Mouse (Mus musculus): ENCODE measurements around the gene Tmem50a. TPM values are rescaled to one million over a fixed set of nuclear protein-coding genes. Genes with fewer than 3 reads are reported as not detected.

Gene Tmem50a
- polyA plus RNA-seq, 1 experiment from 2014 or later = 193 TPM

DNA sequence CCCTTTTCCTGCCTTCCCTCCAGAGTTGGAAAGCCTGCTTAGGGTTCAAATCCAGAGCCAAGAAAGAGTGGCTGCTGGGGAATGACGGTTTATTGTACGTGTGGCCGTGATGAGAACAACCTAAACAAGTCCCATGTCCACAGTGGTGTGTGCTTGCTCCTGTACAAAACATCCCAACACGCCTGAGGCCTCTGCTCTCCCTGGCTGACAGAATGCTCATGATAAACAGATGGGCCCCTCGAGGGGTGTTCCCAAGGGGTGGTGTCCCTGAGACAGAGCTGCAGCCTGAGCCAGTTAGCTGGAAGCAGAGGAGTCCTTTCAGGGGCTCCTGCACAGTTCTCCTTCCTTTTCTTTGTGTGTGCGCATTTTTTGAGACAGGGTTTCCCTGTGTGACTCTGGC, 49.5 kb downstream of the Tmem50a start:
- Histone ChIP-seq H3K4me2 (replicated peaks; ENCODE audit: low read depth) (no peak overlapping the region), H3K9ac (ENCODE audit: low read length) (no peak overlapping the region), H3K27me3 (ENCODE audit: control insufficient read depth, insufficient read depth, low read length) (no peaks in the 10 kb centered on the region), H3K4me1 (replicated peaks; ENCODE audit: control insufficient read depth, insufficient read depth) (no peaks in the 10 kb centered on the region; the same call in 1 of the 2 replicates), H3K27ac (replicated peaks) (no peak overlapping the region), H3K9me3 (ENCODE audit: control insufficient read depth, low read length) (no peaks in the 10 kb centered on the region), H3K36me3 (ENCODE audit: control insufficient read depth, insufficient read depth, low read length) (no peaks in the 10 kb centered on the region), H3K4me3 (ENCODE audit: low read depth, low read length) (no peak overlapping the region)
- DNase-seq (ENCODE audit: low spot score) (no peak), ATAC-seq (ENCODE audit: low FRiP score, low TSS enrichment) (no peak)
- TF ChIP-seq EP300 (optimal IDR thresholded peaks at IDR 0.05) (no peak), CTCF (IDR thresholded peaks at IDR 0.05; ENCODE audit: low read depth) (no peak)
- 56% methylated on average over 6 of the region's 6 CpGs for WGBS

GRCm38 (mm10) chr4:134863937-134864729, 50.7 kb downstream of the Tmem50a start, which contains the start of gene Rhd:
Rhd (plus strand) TSS chr4:134864536.
- 67% methylated on average over 14 of the region's 14 CpGs for WGBS
- Histone ChIP-seq H3K27me3 (ENCODE audit: control insufficient read depth, insufficient read depth, low read length) (no peaks in the 10 kb centered on the region), H3K4me2 (replicated peaks; ENCODE audit: low read depth) (no peak within 1 kb of the TSS), H3K9me3 (ENCODE audit: control insufficient read depth, low read length) (no peaks in the 10 kb centered on the region), H3K4me1 (replicated peaks; ENCODE audit: control insufficient read depth, insufficient read depth) (no peaks in the 10 kb centered on the region), H3K36me3 (ENCODE audit: control insufficient read depth, insufficient read depth, low read length) (no peaks in the 10 kb centered on the region), H3K9ac (ENCODE audit: low read length) (no peak within 1 kb of the TSS), H3K4me3 (ENCODE audit: low read depth, low read length) (no peak within 1 kb of the TSS), H3K27ac (replicated peaks) (no peak within 1 kb of the TSS)
- ATAC-seq (ENCODE audit: low FRiP score, low TSS enrichment) (no peak), DNase-seq (ENCODE audit: low spot score) (no peak)
- TF ChIP-seq CTCF (IDR thresholded peaks at IDR 0.05; ENCODE audit: low read depth) (no peak), EP300 (optimal IDR thresholded peaks at IDR 0.05) (no peak)

GRCm38 (mm10) chr4:134862996-134863395, 51.8 kb downstream of the Tmem50a start:
- H3K36me3 ChIP-seq (ENCODE audit: control insufficient read depth, insufficient read depth, low read length) = no peaks in the 10 kb centered on the region
- no peaks in the 10 kb centered on the region for H3K27me3 ChIP-seq (ENCODE audit: control insufficient read depth, insufficient read depth, low read length)
- H3K4me3 ChIP-seq (ENCODE audit: low read depth, low read length) = no peak overlapping the region
- no peak for ATAC-seq (ENCODE audit: low FRiP score, low TSS enrichment)
- no peak overlapping the region for H3K27ac ChIP-seq (replicated peaks)
- no peak overlapping the region for H3K4me2 ChIP-seq (replicated peaks; ENCODE audit: low read depth)
- WGBS = 70% methylated on average over 7 of the region's 7 CpGs
- H3K4me1 ChIP-seq (replicated peaks; ENCODE audit: control insufficient read depth, insufficient read depth) = no peaks in the 10 kb centered on the region
- DNase-seq (ENCODE audit: low spot score) = no peak
- TF ChIP-seq CTCF (IDR thresholded peaks at IDR 0.05; ENCODE audit: low read depth) = no peak
- no peak for TF ChIP-seq EP300 (optimal IDR thresholded peaks at IDR 0.05)
- H3K9ac ChIP-seq (ENCODE audit: low read length) = no peak overlapping the region
- no peaks in the 10 kb centered on the region for H3K9me3 ChIP-seq (ENCODE audit: control insufficient read depth, low read length)

- Histone ChIP-seq H3K9ac (ENCODE audit: low read length) (no peak overlapping the region), H3K27ac (replicated peaks) (no peak overlapping the region), H3K36me3 (ENCODE audit: control insufficient read depth, insufficient read depth, low read length) (no peaks in the 10 kb centered on the region), H3K27me3 (ENCODE audit: control insufficient read depth, insufficient read depth, low read length) (no peaks in the 10 kb centered on the region), H3K9me3 (ENCODE audit: control insufficient read depth, low read length) (no peaks in the 10 kb centered on the region), H3K4me2 (replicated peaks; ENCODE audit: low read depth) (no peak overlapping the region), H3K4me1 (replicated peaks; ENCODE audit: control insufficient read depth, insufficient read depth) (no peaks in the 10 kb centered on the region), H3K4me3 (ENCODE audit: low read depth, low read length) (no peak overlapping the region)
- ATAC-seq (ENCODE audit: low FRiP score, low TSS enrichment) (no peak), DNase-seq (ENCODE audit: low spot score) (no peak)
- WGBS = 66% methylated on average over 6 of the region's 6 CpGs
- TF ChIP-seq EP300 (optimal IDR thresholded peaks at IDR 0.05) (no peak), CTCF (IDR thresholded peaks at IDR 0.05; ENCODE audit: low read depth) (no peak)
Measured at GRCm38 (mm10) chr4:134861884-134862283, 52.9 kb downstream of the Tmem50a start.

- ATAC-seq (ENCODE audit: low FRiP score, low TSS enrichment) (no peak), DNase-seq (ENCODE audit: low spot score) (no peak)
- TF ChIP-seq EP300 (optimal IDR thresholded peaks at IDR 0.05) = no peak
- no peak for TF ChIP-seq CTCF (IDR thresholded peaks at IDR 0.05; ENCODE audit: low read depth)
- Histone ChIP-seq H3K9ac (ENCODE audit: low read length) (no peak overlapping the region), H3K4me1 (replicated peaks; ENCODE audit: control insufficient read depth, insufficient read depth) (no peaks in the 10 kb centered on the region), H3K27me3 (ENCODE audit: control insufficient read depth, insufficient read depth, low read length) (no peaks in the 10 kb centered on the region), H3K4me2 (replicated peaks; ENCODE audit: low read depth) (no peak overlapping the region), H3K27ac (replicated peaks) (no peak overlapping the region), H3K4me3 (ENCODE audit: low read depth, low read length) (no peak overlapping the region), H3K36me3 (ENCODE audit: control insufficient read depth, insufficient read depth, low read length) (no peaks in the 10 kb centered on the region), H3K9me3 (ENCODE audit: control insufficient read depth, low read length) (no peaks in the 10 kb centered on the region)
- WGBS = 86% methylated on average over 4 of the region's 4 CpGs
Measured at GRCm38 (mm10) chr4:134858494-134858893, 56.3 kb downstream of the Tmem50a start.

DNA sequence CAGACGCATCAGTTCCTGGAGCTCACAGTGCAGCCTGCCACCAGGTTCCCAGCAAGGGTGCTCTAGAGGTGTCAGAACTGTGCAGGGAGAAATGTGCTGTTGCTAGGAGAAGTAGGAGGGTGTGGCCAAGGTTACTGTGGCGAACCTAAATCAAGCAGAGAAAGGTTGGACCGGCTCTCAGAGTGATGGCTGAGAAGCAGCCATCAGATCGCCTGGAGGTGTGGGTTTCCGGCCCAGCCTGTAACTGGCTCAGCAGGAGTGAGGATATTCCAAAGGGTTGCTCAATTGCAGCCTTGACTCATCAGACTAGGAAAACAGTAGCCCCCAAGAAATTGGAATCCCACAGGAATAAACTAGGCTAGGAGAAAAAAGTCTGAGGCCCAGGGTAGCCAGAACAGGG, 58.3 kb downstream of the Tmem50a start:
- DNase-seq (ENCODE audit: low spot score) = no peak
- no peaks in the 10 kb centered on the region for H3K27me3 ChIP-seq (ENCODE audit: control insufficient read depth, insufficient read depth, low read length)
- TF ChIP-seq CTCF (IDR thresholded peaks at IDR 0.05; ENCODE audit: low read depth) (no peak), EP300 (optimal IDR thresholded peaks at IDR 0.05) (no peak)
- no peak overlapping the region for H3K4me2 ChIP-seq (replicated peaks; ENCODE audit: low read depth)
- no peak overlapping the region for H3K9ac ChIP-seq (ENCODE audit: low read length)
- H3K27ac ChIP-seq (replicated peaks) = peak overlapping the region; percentile 67
- H3K4me3 ChIP-seq (ENCODE audit: low read depth, low read length) = no peak overlapping the region
- H3K36me3 ChIP-seq (ENCODE audit: control insufficient read depth, insufficient read depth, low read length) = no peaks in the 10 kb centered on the region
- no peaks in the 10 kb centered on the region for H3K9me3 ChIP-seq (ENCODE audit: control insufficient read depth, low read length)
- ATAC-seq (ENCODE audit: low FRiP score, low TSS enrichment) = no peak
- 36% methylated on average over 5 of the region's 5 CpGs for WGBS
- H3K4me1 ChIP-seq (replicated peaks; ENCODE audit: control insufficient read depth, insufficient read depth) = no peaks in the 10 kb centered on the region

Data from stomach, postnatal 0 days (tissue).